Mouse (Mus musculus): Measurements from ENCODE around the gene Krtap14. TPM values are rescaled to one million over a fixed set of nuclear protein-coding genes. Genes with fewer than 3 reads are reported as not detected.

Krtap14 gene
- total RNA-seq (2021): not detected
- long read RNA-seq, experiment 1: 0 reads
- long read RNA-seq, experiment 2: 0 reads

DNA sequence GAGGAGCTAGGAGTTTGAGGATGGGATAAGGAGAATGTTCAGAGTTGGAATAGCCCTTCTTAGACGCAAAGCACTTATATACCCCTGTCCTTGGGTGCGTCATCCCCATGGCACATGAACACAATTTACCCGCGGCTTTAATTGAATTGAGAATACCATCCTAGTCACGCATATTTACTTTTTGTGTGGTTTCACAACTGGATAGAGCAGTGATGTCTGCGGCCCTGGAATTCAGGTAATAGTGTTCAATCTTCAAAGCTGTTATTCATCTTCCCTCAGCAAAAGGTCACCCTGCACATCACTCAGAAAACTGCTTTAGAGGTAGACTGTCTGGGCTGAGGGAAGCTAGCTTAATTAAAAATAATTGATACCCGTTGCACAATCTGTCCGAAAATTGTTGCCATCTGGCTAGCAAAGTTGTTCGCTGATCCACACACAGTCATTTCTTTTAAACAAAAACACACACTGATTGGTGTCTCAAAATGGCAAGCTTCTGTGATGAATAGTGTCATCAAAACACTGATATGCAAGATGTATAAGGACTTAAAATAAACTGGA lies at the start of gene Krtap14:
Gene Krtap14, minus strand, starts transcription at position 51 of the 558 bp plus-strand sequence.
- no peak for DNase-seq (ENCODE audit: low spot score in 2 of 2)
- intact Hi-C loops (cut with DNase I): no loop called here

- DNase-seq (ENCODE audit: low spot score in 2 of 2): no peak
- intact Hi-C loops (cut with DNase I): no loop called here
Observed at GRCm38 (mm10) chr16:88874169-88874568, 48.2 kb upstream of the Krtap14 start, which contains the start of gene Krtap19-2. TSS of gene Krtap19-2 (minus strand) at chr16:88874269.

DNA sequence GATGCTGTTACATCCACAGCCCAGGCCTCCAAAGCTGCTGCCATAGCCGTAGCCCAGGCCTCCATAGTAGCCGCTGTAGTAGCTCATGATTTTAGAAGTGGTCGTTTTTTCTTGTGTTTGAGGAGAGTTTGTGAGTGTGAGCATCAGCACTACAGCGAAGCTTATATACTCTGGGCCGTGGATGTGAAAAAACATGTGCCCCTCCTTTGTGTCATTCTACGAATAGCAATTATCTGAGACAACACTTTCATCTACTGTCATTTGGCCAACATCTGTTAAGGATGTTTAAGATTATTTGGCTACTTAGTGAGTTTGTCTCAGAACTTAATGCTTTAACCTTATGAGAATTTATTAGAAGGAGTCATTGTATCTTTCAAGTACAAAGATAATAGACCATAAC lies 43.4 kb upstream of the Krtap14 start, which contains the start of gene Krtap19-1:
Gene Krtap19-1, minus strand, starts transcription at position 101 of the 400 bp plus-strand sequence.
- no peak for DNase-seq (ENCODE audit: low spot score in 2 of 2)
- intact Hi-C loops (cut with DNase I): no loop called here

- intact Hi-C loops (cut with DNase I): no loop called here
- no peak for DNase-seq (ENCODE audit: low spot score in 2 of 2)
Observed at GRCm38 (mm10) chr16:88864887-88865407, 39.0 kb upstream of the Krtap14 start.

- no peak for DNase-seq (ENCODE audit: low spot score in 2 of 2)
- intact Hi-C loops (cut with DNase I): no loop called here
Observed at GRCm38 (mm10) chr16:88851450-88851849, 25.5 kb upstream of the Krtap14 start.

DNA sequence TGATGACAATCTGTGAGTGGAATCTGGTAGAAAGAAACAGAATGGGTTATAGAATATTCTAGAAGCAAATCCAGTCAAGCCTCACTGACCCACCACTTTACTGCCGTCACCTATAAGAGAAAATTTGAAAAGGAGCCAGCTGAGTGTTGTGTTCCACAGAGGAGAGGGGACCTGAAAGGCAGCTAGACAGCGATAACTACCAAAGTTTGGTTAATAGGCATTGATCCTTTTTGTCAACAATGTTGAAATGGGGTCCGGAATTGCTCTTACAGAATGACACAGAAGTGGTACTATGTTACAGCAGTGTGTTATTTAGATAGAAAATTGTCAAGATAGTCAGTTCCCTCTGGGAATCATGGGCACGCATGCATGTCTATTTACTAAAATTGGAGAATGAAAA lies 22.6 kb upstream of the Krtap14 start:
- intact Hi-C loops (cut with DNase I): no loop called here
- DNase-seq (ENCODE audit: low spot score in 2 of 2): no peak

GRCm38 (mm10) chr16:88847363-88847762 lies 21.4 kb upstream of the Krtap14 start:
- intact Hi-C loops (cut with DNase I): no loop called here

DNA sequence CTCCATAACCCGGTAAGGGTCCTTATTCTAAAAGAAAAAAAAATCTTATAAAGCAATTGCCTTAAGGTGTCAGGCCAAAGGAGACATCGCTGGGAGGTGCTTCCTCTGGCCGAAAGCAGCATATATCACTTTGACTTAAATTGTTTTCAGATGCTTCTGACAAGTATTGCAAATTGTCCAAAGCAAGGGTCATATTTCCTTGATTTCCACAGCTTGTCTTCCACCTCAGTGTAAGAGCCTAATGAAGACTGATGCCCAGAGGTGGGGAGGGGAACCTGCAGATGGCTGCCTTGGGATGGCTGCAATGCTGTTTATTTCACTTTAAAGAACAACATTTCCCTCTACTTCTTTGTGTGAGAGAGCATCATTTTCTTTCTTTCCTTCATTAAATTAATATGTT lies 1.0 kb upstream of the Krtap14 start:
- no peak for DNase-seq (ENCODE audit: low spot score in 2 of 2)
- intact Hi-C loops (cut with DNase I): no loop called here

More at GRCm38 (mm10) chr16:88847363-88847762, 21.4 kb upstream of the Krtap14 start:
- DNase-seq (ENCODE audit: low spot score in 2 of 2): no peak

DNA sequence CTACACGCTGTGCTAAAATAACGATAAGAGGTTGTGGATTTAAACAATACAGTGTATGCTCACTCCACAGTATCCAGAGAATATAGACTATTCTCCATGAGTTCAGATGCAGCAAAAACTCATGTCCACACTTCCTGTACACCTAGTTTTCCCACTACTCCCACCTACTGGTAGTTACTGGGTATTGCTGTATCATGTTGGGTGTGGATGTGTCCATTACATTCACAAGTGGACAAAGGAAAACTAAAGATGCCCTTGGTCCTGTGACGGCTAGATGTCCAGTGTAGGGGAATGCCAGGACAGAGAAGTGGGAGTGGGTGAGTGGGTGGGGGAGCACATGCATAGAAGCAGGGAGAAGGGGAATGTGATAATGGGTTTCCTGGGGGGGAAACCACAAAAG lies 2.2 kb downstream of the Krtap14 start:
- peak; percentile 11 to 15 for DNase-seq (ENCODE audit: low spot score in 2 of 2)
- intact Hi-C loops (cut with DNase I): no loop called here

DNA sequence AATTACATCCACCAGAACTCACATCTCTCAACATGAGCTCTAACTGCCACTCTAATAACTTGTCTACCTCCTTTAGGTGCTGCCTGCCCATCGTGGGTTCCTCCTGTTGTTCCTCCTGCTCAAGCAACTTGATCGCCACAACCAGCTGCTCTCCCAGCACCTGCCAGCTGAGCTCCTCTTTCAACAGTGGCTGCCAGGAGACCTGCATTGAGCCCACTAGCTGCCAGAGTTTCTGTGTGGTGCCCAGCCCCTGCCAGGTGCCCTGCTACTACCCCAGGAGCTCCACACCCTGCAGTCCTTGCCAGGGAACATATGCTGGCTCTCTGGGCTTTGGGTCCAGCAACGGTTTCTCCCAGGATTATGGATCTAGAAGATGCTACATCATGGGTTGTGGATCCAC lies 5.9 kb downstream of the Krtap14 start, which contains the start of gene Krtap15:
Gene Krtap15, plus strand, starts transcription at position 150 of the 400 bp plus-strand sequence.
- intact Hi-C loops (cut with DNase I): no loop called here
- DNase-seq (ENCODE audit: low spot score in 2 of 2): no peak

GRCm38 (mm10) chr16:88811827-88812226 lies 14.1 kb downstream of the Krtap14 start, which contains the start of gene Gm20741:
TSS of gene Gm20741 (minus strand) at chr16:88812220.
- no peak for DNase-seq (ENCODE audit: low spot score in 2 of 2)
- intact Hi-C loops (cut with DNase I): no loop called here

GRCm38 (mm10) chr16:88786786-88787185 lies 39.2 kb downstream of the Krtap14 start:
- DNase-seq (ENCODE audit: low spot score in 2 of 2): no peak
- intact Hi-C loops (cut with DNase I): no loop called here

GRCm38 (mm10) chr16:88777596-88777995 lies 48.3 kb downstream of the Krtap14 start, which contains the start of gene Gm5965:
TSS of gene Gm5965 (plus strand) at chr16:88777896.
- DNase-seq (ENCODE audit: low spot score in 2 of 2): no peak
- intact Hi-C loops (cut with DNase I): no loop called here

- no peak for DNase-seq (ENCODE audit: low spot score in 2 of 2)
- intact Hi-C loops (cut with DNase I): no loop called here
Observed at GRCm38 (mm10) chr16:88774106-88774505, 51.8 kb downstream of the Krtap14 start, which contains the start of gene 2310057N15Rik. TSS of gene 2310057N15Rik (minus strand) at chr16:88774206.

Other genes with a start within 250 kb of the Krtap14 start
- not detected for gene Krtap24-1, start 213.9 kb downstream of the Krtap14 start, total RNA-seq (2021)
- not detected for gene 2310079G19Rik, start 198.5 kb downstream of the Krtap14 start, total RNA-seq (2021)
- not detected for gene Krtap26-1, start 178.3 kb downstream of the Krtap14 start, total RNA-seq (2021)
- gene Krtap27-1, start 154.5 kb downstream of the Krtap14 start, total RNA-seq (2021): not detected
- gene 2310061N02Rik, start 118.2 kb downstream of the Krtap14 start, total RNA-seq (2021): not detected
- not detected for gene Krtap13-1, start 97.3 kb downstream of the Krtap14 start, total RNA-seq (2021)
- gene Krtap13, start 74.5 kb downstream of the Krtap14 start, total RNA-seq (2021): not detected
- gene 2310034C09Rik, start 67.3 kb downstream of the Krtap14 start, total RNA-seq (2021): not detected
- not detected for gene 2310057N15Rik, start 51.9 kb downstream of the Krtap14 start, total RNA-seq (2021)
- not detected for gene Gm5965, start 48.2 kb downstream of the Krtap14 start, total RNA-seq (2021)
- gene Gm20741, start 13.9 kb downstream of the Krtap14 start, total RNA-seq (2021): not detected
- gene Krtap15, start 5.9 kb downstream of the Krtap14 start, total RNA-seq (2021): not detected
- not detected for gene Krtap19-1, start 43.3 kb upstream of the Krtap14 start, total RNA-seq (2021)
- gene Krtap19-2, start 48.1 kb upstream of the Krtap14 start, total RNA-seq (2021): not detected
- gene Krtap19-3, start 51.9 kb upstream of the Krtap14 start, total RNA-seq (2021): not detected
- not detected for gene Krtap19-4, start 58.9 kb upstream of the Krtap14 start, total RNA-seq (2021)
- gene Krtap19-5, start 70.3 kb upstream of the Krtap14 start, total RNA-seq (2021): not detected
- not detected for gene Krtap19-9b, start 106.1 kb upstream of the Krtap14 start, total RNA-seq (2021)
- not detected for gene Krtap16-3, start 136.7 kb upstream of the Krtap14 start, total RNA-seq (2021)
- not detected for gene Krtap22-2, start 184.6 kb upstream of the Krtap14 start, total RNA-seq (2021)
- not detected for gene Gm10229, start 189.1 kb upstream of the Krtap14 start, total RNA-seq (2021)
- not detected for gene Krtap6-1, start 205.6 kb upstream of the Krtap14 start, total RNA-seq (2021)
- not detected for gene Gm10228, start 215.3 kb upstream of the Krtap14 start, total RNA-seq (2021)
- not detected for gene Krtap6-5, start 221.7 kb upstream of the Krtap14 start, total RNA-seq (2021)
- not detected for gene 1110025L11Rik, start 237.9 kb upstream of the Krtap14 start, total RNA-seq (2021)